Mouse (Mus musculus): ENCODE measurements around the gene E330009J07Rik. TPM values are rescaled to one million over a fixed set of nuclear protein-coding genes. Genes with fewer than 3 reads are reported as not detected.

E330009J07Rik gene
- total and polyA plus RNA-seq, 2 experiments, result 4.1 to 6.5 TPM

DNA sequence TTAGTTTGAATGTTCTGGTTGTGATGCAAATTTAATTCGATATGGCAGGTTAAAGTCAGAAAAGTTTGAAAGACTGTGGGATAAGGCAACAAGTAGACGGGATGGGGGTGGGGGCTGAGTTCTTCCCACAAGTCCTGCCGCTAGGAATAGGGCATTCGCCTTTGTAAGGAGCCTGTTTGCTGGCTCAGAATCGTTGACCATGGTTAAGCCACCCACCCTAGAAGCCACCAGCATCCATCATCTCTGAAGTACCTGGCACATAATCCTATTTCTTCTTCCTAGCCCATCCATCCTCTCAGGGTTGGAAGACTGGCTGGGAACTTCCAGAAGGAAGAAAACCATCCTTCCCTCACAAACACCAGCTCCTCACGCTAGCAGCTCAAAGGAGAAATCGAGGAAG lies 1.2 kb downstream of the E330009J07Rik start:
- Histone ChIP-seq H3K27ac (replicated peaks; ENCODE audit: insufficient read depth, low read depth, low read length) (no peak overlapping the region), H3K9ac (ENCODE audit: low read depth, low read length) (no peak overlapping the region), H3K4me1 (ENCODE audit: control insufficient read depth, insufficient read depth, low read length) (peaks cover 5% of the 10 kb centered on the region), H3K27me3 (ENCODE audit: control insufficient read depth, insufficient read depth, low read length) (no peaks in the 10 kb centered on the region), H3K4me3 (ENCODE audit: insufficient read depth, low read depth, low read length) (no peak overlapping the region), H3K36me3 (ENCODE audit: control insufficient read depth, insufficient read depth, low read length) (no peaks in the 10 kb centered on the region), H3K79me2 (ENCODE audit: control insufficient read depth, insufficient read depth, low read length) (no peaks in the 10 kb centered on the region; the same call in 1 of the 2 replicates)
- 47% methylated on average over 7 of the region's 7 CpGs for WGBS
- TF ChIP-seq POLR2A (IDR thresholded peaks at IDR 0.05; ENCODE audit: extremely low read depth, insufficient read depth, low read length) (no peak), CTCF (IDR thresholded peaks at IDR 0.05; ENCODE audit: low read depth, low read length) (no peak)
- DNase-seq (ENCODE audit: extremely low read depth, low read depth, low spot score), result no peak

- Histone ChIP-seq H3K4me1 (ENCODE audit: control insufficient read depth, insufficient read depth, low read length) (peaks cover 5% of the 10 kb centered on the region), H3K27me3 (ENCODE audit: control insufficient read depth, insufficient read depth, low read length) (no peaks in the 10 kb centered on the region), H3K36me3 (ENCODE audit: control insufficient read depth, insufficient read depth, low read length) (no peaks in the 10 kb centered on the region), H3K9ac (ENCODE audit: low read depth, low read length) (no peak overlapping the region), H3K27ac (replicated peaks; ENCODE audit: insufficient read depth, low read depth, low read length) (no peak overlapping the region), H3K79me2 (ENCODE audit: control insufficient read depth, insufficient read depth, low read length) (no peaks in the 10 kb centered on the region; the same call in 1 of the 2 replicates), H3K4me3 (ENCODE audit: insufficient read depth, low read depth, low read length) (no peak overlapping the region)
- no peak for TF ChIP-seq CTCF (IDR thresholded peaks at IDR 0.05; ENCODE audit: low read depth, low read length)
- TF ChIP-seq POLR2A (IDR thresholded peaks at IDR 0.05; ENCODE audit: extremely low read depth, insufficient read depth, low read length), result no peak
- 89% methylated on average over 17 of the region's 17 CpGs for WGBS
- no peak for DNase-seq (ENCODE audit: extremely low read depth, low read depth, low spot score)
These were observed 3.3 kb downstream of the E330009J07Rik start for GRCm38 (mm10) chr6:40432346-40433275.

- H3K9ac ChIP-seq (ENCODE audit: low read depth, low read length), result no peak overlapping the region
- TF ChIP-seq POLR2A (IDR thresholded peaks at IDR 0.05; ENCODE audit: extremely low read depth, insufficient read depth, low read length) (no peak), CTCF (IDR thresholded peaks at IDR 0.05; ENCODE audit: low read depth, low read length) (no peak)
These were observed 4.1 kb downstream of the E330009J07Rik start for GRCm38 (mm10) chr6:40431812-40432211.

GRCm38 (mm10) chr6:40431356-40431755 lies 4.6 kb downstream of the E330009J07Rik start:
- H3K9ac ChIP-seq (ENCODE audit: low read depth, low read length), result no peak overlapping the region
- no peaks in the 10 kb centered on the region for H3K27me3 ChIP-seq (ENCODE audit: control insufficient read depth, insufficient read depth, low read length)
- no peaks in the 10 kb centered on the region for H3K36me3 ChIP-seq (ENCODE audit: control insufficient read depth, insufficient read depth, low read length)
- H3K4me3 ChIP-seq (ENCODE audit: insufficient read depth, low read depth, low read length), result no peak overlapping the region
- peak; percentile 54 for DNase-seq (ENCODE audit: extremely low read depth, low read depth, low spot score)
- H3K79me2 ChIP-seq (ENCODE audit: control insufficient read depth, insufficient read depth, low read length), result no peaks in the 10 kb centered on the region; the same call in 1 of the 2 replicates
- no peak overlapping the region for H3K27ac ChIP-seq (replicated peaks; ENCODE audit: insufficient read depth, low read depth, low read length)
- WGBS, result 19% methylated on average over 4 of the region's 4 CpGs
- TF ChIP-seq CTCF (IDR thresholded peaks at IDR 0.05; ENCODE audit: low read depth, low read length) (no peak), POLR2A (IDR thresholded peaks at IDR 0.05; ENCODE audit: extremely low read depth, insufficient read depth, low read length) (no peak)
- H3K4me1 ChIP-seq (ENCODE audit: control insufficient read depth, insufficient read depth, low read length), result peaks cover 5% of the 10 kb centered on the region

More at GRCm38 (mm10) chr6:40431812-40432211, 4.1 kb downstream of the E330009J07Rik start:
- Histone ChIP-seq H3K4me3 (ENCODE audit: insufficient read depth, low read depth, low read length) (no peak overlapping the region), H3K79me2 (ENCODE audit: control insufficient read depth, insufficient read depth, low read length) (no peaks in the 10 kb centered on the region; the same call in 1 of the 2 replicates), H3K4me1 (ENCODE audit: control insufficient read depth, insufficient read depth, low read length) (peaks cover 5% of the 10 kb centered on the region), H3K36me3 (ENCODE audit: control insufficient read depth, insufficient read depth, low read length) (no peaks in the 10 kb centered on the region), H3K27ac (replicated peaks; ENCODE audit: insufficient read depth, low read depth, low read length) (no peak overlapping the region), H3K27me3 (ENCODE audit: control insufficient read depth, insufficient read depth, low read length) (no peaks in the 10 kb centered on the region)
- no peak for DNase-seq (ENCODE audit: extremely low read depth, low read depth, low spot score)

DNA sequence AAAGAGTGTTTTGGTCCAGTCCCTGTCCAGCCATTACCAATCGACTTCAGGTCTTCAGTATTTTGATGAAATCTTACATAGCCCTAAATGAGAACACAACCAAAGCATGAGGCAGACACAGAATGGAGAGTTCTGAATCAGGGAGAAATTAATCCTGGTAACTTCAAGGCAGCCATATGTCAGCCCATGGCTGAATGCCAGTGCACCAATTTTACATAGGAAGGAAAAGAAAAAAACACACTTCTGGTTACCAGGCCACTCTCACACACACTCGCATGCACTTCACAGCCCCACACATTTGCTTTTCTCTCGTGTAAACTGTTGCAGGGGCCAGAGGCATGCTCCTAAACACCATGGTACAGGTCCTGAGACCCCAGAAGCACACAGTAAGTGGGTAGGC lies 5.1 kb downstream of the E330009J07Rik start:
- Histone ChIP-seq H3K4me3 (ENCODE audit: insufficient read depth, low read depth, low read length) (no peak overlapping the region), H3K36me3 (ENCODE audit: control insufficient read depth, insufficient read depth, low read length) (no peaks in the 10 kb centered on the region), H3K27ac (replicated peaks; ENCODE audit: insufficient read depth, low read depth, low read length) (no peak overlapping the region), H3K27me3 (ENCODE audit: control insufficient read depth, insufficient read depth, low read length) (no peaks in the 10 kb centered on the region), H3K79me2 (ENCODE audit: control insufficient read depth, insufficient read depth, low read length) (no peaks in the 10 kb centered on the region; the same call in 1 of the 2 replicates), H3K4me1 (ENCODE audit: control insufficient read depth, insufficient read depth, low read length) (peaks cover 5% of the 10 kb centered on the region), H3K9ac (ENCODE audit: low read depth, low read length) (no peak overlapping the region)
- WGBS, result 73% methylated on average over 3 of the region's 3 CpGs
- TF ChIP-seq CTCF (IDR thresholded peaks at IDR 0.05; ENCODE audit: low read depth, low read length) (no peak), POLR2A (IDR thresholded peaks at IDR 0.05; ENCODE audit: extremely low read depth, insufficient read depth, low read length) (no peak)
- no peak for DNase-seq (ENCODE audit: extremely low read depth, low read depth, low spot score)

DNA sequence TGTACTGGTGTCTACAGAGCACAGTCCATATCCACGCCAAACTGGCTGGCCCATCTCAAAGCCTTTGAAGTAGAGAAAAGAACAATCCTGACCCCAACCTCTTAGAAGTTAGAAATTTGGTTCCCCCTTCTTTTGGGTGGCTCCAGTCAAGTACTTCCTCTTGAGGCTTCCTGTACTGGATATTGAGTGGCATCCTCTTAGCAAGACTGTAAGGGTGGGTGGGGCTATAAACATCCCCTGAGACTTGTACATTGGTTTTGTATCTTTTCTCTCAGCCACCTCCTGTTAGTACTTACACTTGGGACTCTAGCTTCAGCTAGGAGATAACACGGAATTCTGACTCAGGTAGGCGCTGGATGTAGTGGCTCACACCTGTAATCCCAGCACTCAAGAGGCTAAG lies 5.7 kb downstream of the E330009J07Rik start:
- H3K27me3 ChIP-seq (ENCODE audit: control insufficient read depth, insufficient read depth, low read length), result no peaks in the 10 kb centered on the region
- WGBS, result 87% methylated on average over 3 of the region's 3 CpGs
- DNase-seq (ENCODE audit: extremely low read depth, low read depth, low spot score), result no peak
- H3K27ac ChIP-seq (replicated peaks; ENCODE audit: insufficient read depth, low read depth, low read length), result no peak overlapping the region
- TF ChIP-seq POLR2A (IDR thresholded peaks at IDR 0.05; ENCODE audit: extremely low read depth, insufficient read depth, low read length), result no peak
- TF ChIP-seq CTCF (IDR thresholded peaks at IDR 0.05; ENCODE audit: low read depth, low read length), result no peak
- H3K79me2 ChIP-seq (ENCODE audit: control insufficient read depth, insufficient read depth, low read length), result no peaks in the 10 kb centered on the region; the same call in 1 of the 2 replicates
- H3K36me3 ChIP-seq (ENCODE audit: control insufficient read depth, insufficient read depth, low read length), result no peaks in the 10 kb centered on the region
- H3K4me1 ChIP-seq (ENCODE audit: control insufficient read depth, insufficient read depth, low read length), result peaks cover 5% of the 10 kb centered on the region
- H3K4me3 ChIP-seq (ENCODE audit: insufficient read depth, low read depth, low read length), result no peak overlapping the region
- H3K9ac ChIP-seq (ENCODE audit: low read depth, low read length), result no peak overlapping the region

Measured in liver, adult 2 months (tissue).